Mouse (Mus musculus) hindbrain, postnatal 0 days (tissue): ENCODE measurements around the gene Abcb8. TPM values are rescaled to one million over a fixed set of nuclear protein-coding genes. Genes with fewer than 3 reads are reported as not detected.
"Not testable (repeated sequence)": the region's sequence is repeated elsewhere in the genome, so short reads cannot be mapped to it uniquely, and the experiment has no call there.

ENCODE experiments used
- ATAC-seq: fragments of 200-750 bp; cut with Nextera tagmentation; 2 replicates; pipeline ENCODE4 v1.8.0; 2017; ENCODE audit warnings: mild to moderate bottlenecking, moderate TSS enrichment, moderate library complexity
- DNase-seq: peaks from one replicate; pipeline ENCODE4 v3.0.0-alpha.2; 2015; ENCODE audit warnings: low spot score
- H3K27ac ChIP-seq: fragments of 300-500 bp; sonication (generic); 2 replicates; pipeline ENCODE4 v1.5.1; 2014; ENCODE audit warnings: mild to moderate bottlenecking
- H3K27me3 ChIP-seq: fragments of 300-500 bp; sonication (generic); 2 replicates; pipeline ENCODE4 v1.6.1; 2014; ENCODE audit warnings: low read length, mixed read lengths; ENCODE audit not compliant: insufficient read depth
- H3K36me3 ChIP-seq: fragments of 300-500 bp; sonication (generic); 2 replicates; pipeline ENCODE4 v1.6.1; 2014; ENCODE audit warnings: low read length, mixed read lengths; ENCODE audit not compliant: insufficient read depth
- H3K4me1 ChIP-seq: fragments of 300-500 bp; sonication (generic); 2 replicates; pipeline ENCODE4 v1.6.1; 2014; ENCODE audit warnings: antibody characterized with exemption, low read length, mixed read lengths; ENCODE audit not compliant: insufficient read depth
- H3K4me2 ChIP-seq: fragments of 300-500 bp; sonication (generic); 2 replicates; pipeline ENCODE4 v1.6.1; 2014; ENCODE audit warnings: low read depth, mild to moderate bottlenecking, low read length, moderate library complexity, mixed read lengths
- H3K4me3 ChIP-seq: fragments of 300-500 bp; sonication (generic); 2 replicates; pipeline ENCODE4 v1.5.1; 2014; ENCODE audit warnings: low read length
- H3K9ac ChIP-seq: fragments of 300-500 bp; sonication (generic); replicated peaks from 2 replicates; pipeline ENCODE4 v1.6.1; 2014; ENCODE audit warnings: mild to moderate bottlenecking, low read length, moderate library complexity, mixed read lengths
- H3K9me3 ChIP-seq: fragments of 300-500 bp; sonication (generic); 2 replicates; pipeline ENCODE4 v1.6.1; 2016; ENCODE audit warnings: low read length, mixed read lengths
- CTCF ChIP-seq: IDR thresholded peaks from 2 replicates; pipeline ENCODE4 v1.5.1; 2016; ENCODE audit warnings: antibody characterized with exemption, control low read depth, low read depth
- WGBS: fragments of 180-500 bp; shearing (Covaris S2); extraction: QIAGEN DNeasy Blood & Tissue Kit; methylation state at CpG from one replicate; pipeline ENCODE4 v1.1.7; 2014; 5-methylcytosine and 5-hydroxymethylcytosine counted together
- polyA plus RNA-seq: library from polyadenylated mRNA; unstranded; fragments of >200 nt; fragmentation: Nextera tagmentation; extraction: Ambion mirVana; gene quantifications from 2 replicates; pipeline ENCODE4 v1.2.1, GENCODE M21; 2015
- total RNA-seq: library from RNA; depleted of rRNA; stranded (reverse); fragments of >200 nt; gene quantifications from 2 replicates; pipeline ENCODE4 v1.2.3, GENCODE M21; 2014

Gene Abcb8
- total and polyA plus RNA-seq, 2 experiments from 2014 or later, result 43.5 to 90.6 TPM

DNA sequence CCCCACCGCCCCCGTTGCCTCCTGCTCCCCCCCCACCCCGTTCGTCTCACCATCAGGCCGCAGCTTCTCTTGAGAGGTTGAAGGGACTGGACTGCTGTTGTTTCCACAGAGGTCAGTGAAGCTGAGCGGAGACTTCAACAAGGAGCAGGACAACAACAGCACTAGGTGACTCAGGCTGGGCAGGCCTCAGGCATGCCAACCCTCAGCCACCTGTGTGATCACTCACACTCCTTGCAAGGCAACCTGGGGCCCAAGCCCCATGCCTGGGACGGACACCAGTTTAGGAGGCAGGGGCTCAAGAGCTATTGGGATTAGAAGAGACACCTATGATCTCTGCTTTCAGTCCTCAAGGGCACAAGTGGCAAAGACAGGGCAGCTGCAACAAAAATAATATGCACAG is 1.6 kb upstream of the Abcb8 start, which contains the start of gene Atg9b:
Gene Atg9b (minus strand): TSS at position 280 of the 400 bp plus-strand sequence.
- no peaks in the 10 kb centered on the region for H3K36me3 ChIP-seq
- 89% methylated on average over 7 of the region's 7 CpGs for WGBS
- ATAC-seq (no peak), DNase-seq (no peak)
- no peak within 1 kb of the TSS for H3K4me2 ChIP-seq
- H3K27ac ChIP-seq, result no peak within 1 kb of the TSS
- H3K4me1 ChIP-seq, result peaks cover 7% of the 10 kb centered on the region
- H3K9me3 ChIP-seq, result no peaks in the 10 kb centered on the region
- no peak within 1 kb of the TSS for H3K4me3 ChIP-seq
- H3K27me3 ChIP-seq, result no peaks in the 10 kb centered on the region
- no peak within 1 kb of the TSS for H3K9ac ChIP-seq
- no peak for TF ChIP-seq CTCF

- Histone ChIP-seq H3K27me3 (no peaks in the 10 kb centered on the region), H3K36me3 (no peaks in the 10 kb centered on the region), H3K27ac (no peak overlapping the region), H3K9me3 (no peaks in the 10 kb centered on the region), H3K4me1 (no peaks in the 10 kb centered on the region; the same call in 1 of the 2 replicates), H3K4me2 (no peak overlapping the region), H3K4me3 (no peak overlapping the region), H3K9ac (no peak overlapping the region)
- WGBS, result 76% methylated on average over 7 of the region's 7 CpGs
- no peak for TF ChIP-seq CTCF
- no peak for ATAC-seq
- no peak for DNase-seq
These were observed 739 bp upstream of the Abcb8 start for GRCm38 (mm10) chr5:24392724-24393123.

- H3K9me3 ChIP-seq, result no peaks in the 10 kb centered on the region
- TF ChIP-seq CTCF, result peak; percentile 79
- peak; percentile 97 for ATAC-seq
- H3K4me2 ChIP-seq, result peak overlapping the region; percentile 62
- peak overlapping the region; percentile 52 for H3K4me3 ChIP-seq
- peak overlapping the region; percentile 85 for H3K27ac ChIP-seq
- no peaks in the 10 kb centered on the region; the same call in 1 of the 2 replicates for H3K4me1 ChIP-seq
- 1% methylated on average over 36 of the region's 36 CpGs for WGBS
- H3K36me3 ChIP-seq, result no peaks in the 10 kb centered on the region
- peak; percentile 97 for DNase-seq
- H3K9ac ChIP-seq, result peak overlapping the region; percentile 45
- H3K27me3 ChIP-seq, result no peaks in the 10 kb centered on the region
These were observed 867 bp downstream of the Abcb8 start for GRCm38 (mm10) chr5:24394165-24394894.

- H3K36me3 ChIP-seq, H3K4me3 ChIP-seq, ATAC-seq, H3K4me1 ChIP-seq, H3K4me2 ChIP-seq, H3K9ac ChIP-seq, H3K27me3 ChIP-seq, H3K27ac ChIP-seq, H3K9me3 ChIP-seq, DNase-seq: not testable (repeated sequence)
- WGBS, result 90% methylated on average over 6 of the region's 6 CpGs
These were observed 2.8 kb downstream of the Abcb8 start for GRCm38 (mm10) chr5:24396254-24396653.

DNA sequence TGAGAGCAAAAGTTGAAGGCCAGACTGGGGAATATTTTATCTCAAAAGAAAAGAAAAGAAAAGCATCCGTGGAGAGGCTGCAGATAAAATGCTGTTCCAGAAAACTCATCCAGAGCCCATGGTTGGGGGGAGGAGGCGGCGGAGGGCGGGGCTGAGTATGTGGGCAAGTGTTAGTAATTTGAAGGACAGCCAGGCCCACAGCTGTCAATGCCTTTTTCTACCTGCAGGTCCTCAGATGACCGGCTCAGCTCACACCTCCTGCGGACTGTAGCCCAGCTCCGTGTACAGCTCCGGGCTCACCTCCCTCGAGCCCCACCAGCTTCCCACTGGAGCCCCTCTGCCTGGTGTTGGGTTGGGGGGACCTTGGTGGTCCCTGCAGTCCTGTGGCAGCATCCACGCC is 6.2 kb downstream of the Abcb8 start:
- H3K9me3 ChIP-seq, result no peaks in the 10 kb centered on the region

GRCm38 (mm10) chr5:24400362-24400761 is 6.9 kb downstream of the Abcb8 start:
- ATAC-seq (0 out of 2 replicates have a peak, but pooled peaks have one; percentile 1), DNase-seq (no peak)
- no peaks in the 10 kb centered on the region for H3K4me1 ChIP-seq
- no peak for TF ChIP-seq CTCF
- H3K27me3 ChIP-seq, result no peaks in the 10 kb centered on the region
- no peak overlapping the region for H3K27ac ChIP-seq
- no peak overlapping the region for H3K4me2 ChIP-seq
- no peak overlapping the region for H3K4me3 ChIP-seq
- WGBS, result 85% methylated on average over 11 of the region's 11 CpGs
- no peak overlapping the region for H3K9ac ChIP-seq
- peaks cover 6% of the 10 kb centered on the region for H3K36me3 ChIP-seq
- H3K9me3 ChIP-seq, result no peaks in the 10 kb centered on the region

More for the DNA sequence above, 6.2 kb downstream of the Abcb8 start:
- TF ChIP-seq CTCF, result no peak
- Histone ChIP-seq H3K36me3 (peaks cover 6% of the 10 kb centered on the region; the same call in 1 of the 2 replicates), H3K4me2 (no peak overlapping the region), H3K9ac (no peak overlapping the region), H3K4me1 (no peaks in the 10 kb centered on the region), H3K27ac (no peak overlapping the region), H3K4me3 (no peak overlapping the region), H3K27me3 (no peaks in the 10 kb centered on the region)
- DNase-seq, result no peak
- ATAC-seq, result 0 out of 2 replicates have a peak, but pooled peaks have one; percentile 3
- WGBS, result 87% methylated on average over 10 of the region's 10 CpGs
